Mouse (Mus musculus) monocyte, adult 5-6 weeks (primary cell): ENCODE data around the gene Gm572. TPM values are rescaled to one million over a fixed set of nuclear protein-coding genes. Genes with fewer than 3 reads are reported as not detected.

Experiments
- ATAC-seq: fragments of 153-309, 156-312 bp; replicated peaks from 2 replicates; pipeline ENCODE4 v1.8.0; 2017; ENCODE audit warnings: mild to moderate bottlenecking; ENCODE audit not compliant: low TSS enrichment, insufficient number of reproducible peaks, severe bottlenecking, poor library complexity, low FRiP score
- total RNA-seq: library from RNA; stranded (forward); fragments of 200-1000, 200-491, 200-594 nt; gene quantifications from 3 replicates; pipeline ENCODE4 v1.2.3, GENCODE M21; 2017

Gene Gm572
- total RNA-seq, 1 experiment from 2014 or later, result not detected

DNA sequence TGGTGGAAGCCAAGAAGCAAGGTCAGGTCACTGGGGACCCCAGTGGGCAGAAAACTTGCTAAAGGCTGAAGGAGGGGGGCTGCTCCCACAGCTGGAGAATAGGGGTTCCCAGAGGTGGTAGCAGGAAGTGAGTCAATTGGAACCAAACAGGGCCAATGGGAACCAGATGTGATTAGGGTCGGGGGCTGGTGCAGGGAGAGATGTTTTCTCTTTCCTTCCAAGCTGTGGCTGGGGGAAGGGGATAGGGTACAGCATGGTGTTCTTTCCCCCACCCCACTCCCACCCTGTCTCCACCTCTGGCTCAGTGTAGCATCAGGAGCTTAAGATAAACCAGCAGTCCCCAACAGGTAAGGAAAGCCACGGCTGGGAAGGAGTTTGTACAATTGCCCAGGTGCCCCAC lies 45.0 kb downstream of the Gm572 start:
- ATAC-seq, result no peak

DNA sequence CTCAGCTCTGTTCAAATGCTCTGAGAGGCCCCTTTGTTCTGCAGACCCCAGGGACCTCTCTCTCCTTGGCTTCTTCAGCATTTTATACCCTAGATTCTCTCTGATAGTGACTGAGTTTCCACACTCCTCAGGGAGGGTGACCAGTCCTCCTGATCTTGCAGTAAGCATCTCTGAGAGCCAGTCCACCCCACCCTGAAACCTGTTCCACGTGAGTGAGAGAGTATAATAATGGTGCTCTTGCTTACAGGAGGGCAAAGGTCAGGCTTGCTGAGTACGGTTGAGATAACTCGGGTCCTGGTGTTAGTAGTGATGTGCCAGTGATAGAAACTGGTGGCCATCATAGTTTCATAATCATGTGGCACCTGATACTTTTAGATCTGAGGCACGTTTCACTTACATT lies 48.1 kb downstream of the Gm572 start:
- no peak for ATAC-seq

DNA sequence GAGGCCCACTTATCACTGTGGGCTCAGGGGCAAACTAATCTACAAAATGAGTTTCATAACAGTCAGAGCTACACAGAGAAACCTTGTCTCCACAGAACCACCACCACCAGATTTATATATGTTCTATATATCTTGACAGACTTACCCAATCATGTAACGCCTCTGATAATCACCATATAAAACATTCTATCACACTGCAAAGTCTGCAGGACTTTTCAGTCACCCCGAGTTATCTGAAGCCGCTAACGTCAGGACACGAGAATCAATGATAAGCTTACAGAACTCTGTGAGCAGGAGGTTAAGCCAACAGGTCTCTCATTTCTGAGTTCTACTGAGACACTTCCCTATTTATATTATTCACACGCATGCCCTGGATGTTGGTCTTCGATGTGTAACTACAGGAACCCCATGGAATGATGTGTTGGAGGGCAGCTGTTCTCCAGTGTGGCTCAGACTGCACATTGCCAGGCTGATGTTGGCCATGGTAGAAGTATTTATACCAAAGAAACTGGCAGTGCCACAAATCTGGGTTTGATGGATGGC lies 50.4 kb downstream of the Gm572 start:
- ATAC-seq, result no peak

DNA sequence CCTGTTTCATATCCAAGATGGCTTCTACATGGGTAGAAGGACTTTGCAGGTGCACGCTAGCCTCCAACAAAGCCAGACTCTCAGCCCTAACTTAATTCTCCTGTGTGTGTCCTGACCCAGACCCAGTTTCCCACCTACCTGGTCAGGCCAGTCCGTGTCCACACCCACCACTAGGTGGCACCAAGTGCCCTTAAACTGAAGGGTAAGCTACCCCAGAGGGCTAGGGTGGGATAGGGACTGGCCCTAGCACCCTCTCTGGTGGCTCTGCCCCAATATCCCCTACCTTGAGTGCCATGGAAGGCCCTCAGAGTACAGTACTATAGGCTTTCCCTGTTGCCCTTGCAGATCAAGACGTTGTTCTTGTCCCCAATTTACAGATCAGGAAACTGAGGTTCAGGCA lies 61.6 kb downstream of the Gm572 start:
- no peak for ATAC-seq

- no peak for ATAC-seq
Observed at GRCm38 (mm10) chr4:148708836-148709235, 65.7 kb downstream of the Gm572 start.

GRCm38 (mm10) chr4:148710446-148710845 lies 67.3 kb downstream of the Gm572 start:
- ATAC-seq, result no peak

DNA sequence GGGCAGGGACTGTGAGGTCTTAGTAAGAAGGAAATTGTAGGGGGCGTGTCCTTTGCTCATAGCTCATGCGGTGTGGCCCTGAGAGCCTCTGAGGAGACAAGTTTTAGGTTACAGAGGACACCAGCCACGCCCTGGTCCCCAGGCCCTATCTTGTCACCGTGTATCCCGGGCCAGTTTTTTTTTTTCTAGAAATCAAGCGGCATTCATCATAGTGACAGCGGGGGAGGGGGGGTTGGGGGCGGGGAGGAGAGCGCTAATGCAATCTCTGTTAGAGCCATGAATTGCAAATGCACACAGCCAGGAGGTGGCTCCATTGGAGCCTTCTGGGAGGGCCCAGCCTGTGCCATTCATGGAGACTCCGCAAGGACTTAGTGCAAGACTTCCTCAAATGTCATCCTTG lies 68.2 kb downstream of the Gm572 start:
- ATAC-seq, result no peak

- ATAC-seq, result no peak
Observed at GRCm38 (mm10) chr4:148712632-148713031, 69.5 kb downstream of the Gm572 start.

DNA sequence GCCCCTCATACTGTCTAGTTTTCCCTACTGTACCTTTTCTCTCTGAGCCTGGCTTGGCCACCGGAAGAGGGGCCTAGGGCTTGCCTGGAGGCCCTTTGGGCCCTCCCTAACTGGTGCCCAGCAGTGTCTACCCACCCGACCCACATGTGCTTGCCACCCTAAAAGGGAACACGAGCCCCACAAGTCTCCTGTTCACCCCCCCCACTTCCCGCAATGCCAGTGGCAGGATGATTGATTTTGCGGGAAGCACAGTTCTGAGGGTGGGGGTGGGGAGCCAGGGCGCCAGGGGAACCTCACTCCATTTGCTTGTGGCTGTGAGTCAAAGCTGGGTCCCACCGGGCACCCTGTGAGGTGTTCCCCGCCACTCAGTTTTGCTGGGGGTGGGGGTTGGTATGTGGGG lies 70.9 kb downstream of the Gm572 start:
- no peak for ATAC-seq

DNA sequence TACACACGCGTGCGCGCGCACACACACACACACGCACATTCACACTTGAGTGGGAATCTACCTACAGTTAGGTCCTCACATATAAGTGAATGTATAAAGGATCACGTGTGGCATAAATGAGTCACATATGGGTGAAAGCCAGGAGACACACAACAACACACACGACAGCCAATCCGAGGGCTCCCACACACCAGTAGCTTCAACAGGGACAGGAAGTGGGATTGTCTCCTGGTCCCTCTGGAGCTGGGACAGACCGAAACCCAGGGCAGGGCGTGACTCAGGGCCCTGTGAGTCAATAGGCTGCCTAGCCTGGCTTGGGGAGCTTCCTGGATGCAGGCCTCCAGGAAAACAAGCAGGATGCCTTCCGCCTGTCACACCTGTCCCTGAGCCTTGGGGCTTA lies 71.6 kb downstream of the Gm572 start:
- no peak for ATAC-seq

- ATAC-seq, result no peak
Observed at GRCm38 (mm10) chr4:148715396-148715795, 72.3 kb downstream of the Gm572 start.

Other genes starting within 250 kb of the Gm572 start
- gene Ubiad1, start 198.5 kb upstream of the Gm572 start, total RNA-seq, result 2.0 to 5.5 TPM (median 2.8 TPM) in 3 replicates
- 14.9 to 23.1 TPM (median 19.1 TPM) in 3 replicates for gene Mtor, start 194.7 kb upstream of the Gm572 start, total RNA-seq
- not detected in 3 replicates for gene Angptl7, start 142.9 kb upstream of the Gm572 start, total RNA-seq
- 32.2 to 60.4 TPM (median 37.1 TPM) in 3 replicates for gene Exosc10, start 84.9 kb upstream of the Gm572 start, total RNA-seq
- 2.8 to 5.2 TPM (median 3.5 TPM) in 3 replicates for gene Srm, start 51.8 kb upstream of the Gm572 start, total RNA-seq
- 0.32 to 0.57 TPM (median 0.49 TPM) in 3 replicates for gene Masp2, start 40.8 kb upstream of the Gm572 start, total RNA-seq
- 326 to 434 TPM (median 398 TPM) in 3 replicates for gene Tardbp, start 16.3 kb upstream of the Gm572 start, total RNA-seq
- 3.6 to 9.8 TPM (median 7.5 TPM) in 3 replicates for gene Casz1, start 161.1 kb downstream of the Gm572 start, total RNA-seq